Mouse (Mus musculus): ENCODE results near the gene Fundc2. TPM values are rescaled to one million over a fixed set of nuclear protein-coding genes. Genes with fewer than 3 reads are reported as not detected.

The Fundc2 gene
- polyA plus RNA-seq, 1 experiment from 2014 or later: 33.0 TPM

Other genes with a start within 250 kb of the Fundc2 start
- not detected in 2 replicates for gene Smim9, start 218.6 kb upstream of the Fundc2 start, polyA plus RNA-seq (2015; fragmentation: Nextera tagmentation; extraction: Ambion mirVana)
- gene F8, start 216 bp downstream of the Fundc2 start, polyA plus RNA-seq (2015; fragmentation: Nextera tagmentation; extraction: Ambion mirVana): 2.0 TPM in 2 replicates
- gene Cmc4, start 34.2 kb downstream of the Fundc2 start, polyA plus RNA-seq (2015; fragmentation: Nextera tagmentation; extraction: Ambion mirVana): 27.0 and 28.0 TPM in 2 replicates
- gene Mtcp1, start 34.2 kb downstream of the Fundc2 start, polyA plus RNA-seq (2015; fragmentation: Nextera tagmentation; extraction: Ambion mirVana): 5.7 and 5.8 TPM in 2 replicates
- gene Brcc3, start 34.2 kb downstream of the Fundc2 start, polyA plus RNA-seq (2015; fragmentation: Nextera tagmentation; extraction: Ambion mirVana): 47.1 and 50.7 TPM in 2 replicates
- gene Vbp1, start 131.9 kb downstream of the Fundc2 start, polyA plus RNA-seq (2015; fragmentation: Nextera tagmentation; extraction: Ambion mirVana): 309 and 331 TPM in 2 replicates
- gene Rab39b, start 195.8 kb downstream of the Fundc2 start, polyA plus RNA-seq (2015; fragmentation: Nextera tagmentation; extraction: Ambion mirVana): 23.5 and 27.4 TPM in 2 replicates